Mouse (Mus musculus) small intestine, adult 2 months (tissue): ENCODE data around the gene Rbms3. TPM values are rescaled to one million over a fixed set of nuclear protein-coding genes. Genes with fewer than 3 reads are reported as not detected.

ENCODE experiments used
- H3K27ac ChIP-seq: fragments of 200-500 bp; 2 replicates; pipeline ENCODE4 v1.5.1; 2012; ENCODE audit warnings: low read depth, low read length, control low read depth, inconsistent platforms; ENCODE audit not compliant: insufficient read depth
- H3K27me3 ChIP-seq: fragments of 200-500 bp; 2 replicates; pipeline ENCODE4 v1.6.1; 2012; ENCODE audit warnings: mild to moderate bottlenecking, moderate library complexity, low read length, inconsistent platforms; ENCODE audit not compliant: control insufficient read depth, insufficient read depth
- H3K36me3 ChIP-seq: fragments of 200-500 bp; 2 replicates; pipeline ENCODE4 v1.6.1; 2012; ENCODE audit warnings: mild to moderate bottlenecking, low read length, control low read depth, inconsistent platforms; ENCODE audit not compliant: control insufficient read depth, insufficient read depth
- H3K4me1 ChIP-seq: fragments of 200-500 bp; 2 replicates; pipeline ENCODE4 v1.6.1; 2012; ENCODE audit warnings: low read length, inconsistent platforms, mixed read lengths; ENCODE audit not compliant: control insufficient read depth, insufficient read depth, insufficient read length
- H3K4me3 ChIP-seq: fragments of 200-500 bp; 2 replicates; pipeline ENCODE4 v1.5.1; 2012; ENCODE audit warnings: low read depth, mild to moderate bottlenecking, control low read depth, inconsistent platforms, low read length, moderate library complexity
- CTCF ChIP-seq: fragments of 200-500 bp; IDR thresholded peaks from 2 replicates; pipeline ENCODE4 v1.5.1; 2012; ENCODE audit warnings: low read depth, mild to moderate bottlenecking, control low read depth, inconsistent platforms, low read length, moderate library complexity, mixed read lengths; ENCODE audit not compliant: insufficient replicate concordance, insufficient read length; ENCODE audit errors: extremely low read depth
- POLR2A ChIP-seq: fragments of 200-500 bp; IDR thresholded peaks from 2 replicates; pipeline ENCODE4 v1.6.1; 2012; ENCODE audit warnings: low read depth, mild to moderate bottlenecking, control low read depth, inconsistent platforms, low read length, moderate library complexity
- WGBS: fragments of 180-500 bp; shearing (Covaris S2); methylation state at CpG from one replicate; pipeline ENCODE4 v1.1.7; 2018; 5-methylcytosine and 5-hydroxymethylcytosine counted together
- polyA plus RNA-seq: library from polyadenylated mRNA; depleted of rRNA; stranded (reverse); fragments of >200 nt; gene quantifications from 2 replicates; pipeline ENCODE4 v1.2.3, GENCODE M21; 2012

Gene Rbms3
- polyA plus RNA-seq, 1 experiment, result 3.3 TPM

DNA sequence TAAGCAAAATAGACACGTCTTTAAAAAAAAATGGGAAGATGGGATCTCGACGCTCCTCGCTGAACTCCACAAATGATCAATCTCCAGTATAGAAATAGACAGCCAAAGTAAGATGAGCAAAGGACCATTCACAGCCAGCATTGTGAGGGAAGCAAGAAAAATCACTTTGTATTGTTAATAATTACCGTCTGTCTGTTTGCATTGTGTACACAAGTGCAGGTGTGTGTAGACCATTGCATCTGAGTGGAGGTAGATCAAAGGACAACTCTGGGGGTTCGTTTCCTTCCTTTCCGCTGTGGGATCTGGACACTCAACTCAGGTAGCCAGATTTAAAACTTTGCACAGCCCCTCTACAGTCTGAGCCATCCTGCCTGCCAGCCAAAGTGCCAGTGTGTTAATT is 386.3 kb downstream of the Rbms3 start:
- Histone ChIP-seq H3K36me3 (no peaks in the 10 kb centered on the region), H3K27ac (no peak overlapping the region), H3K4me1 (0 out of 2 replicates have a peak, but pooled peaks cover 2% of the 10 kb centered on the region), H3K4me3 (no peak overlapping the region), H3K27me3 (no peaks in the 10 kb centered on the region)
- TF ChIP-seq CTCF (no peak), POLR2A (no peak)
- WGBS, result 37% methylated on average over 7 of the region's 7 CpGs

DNA sequence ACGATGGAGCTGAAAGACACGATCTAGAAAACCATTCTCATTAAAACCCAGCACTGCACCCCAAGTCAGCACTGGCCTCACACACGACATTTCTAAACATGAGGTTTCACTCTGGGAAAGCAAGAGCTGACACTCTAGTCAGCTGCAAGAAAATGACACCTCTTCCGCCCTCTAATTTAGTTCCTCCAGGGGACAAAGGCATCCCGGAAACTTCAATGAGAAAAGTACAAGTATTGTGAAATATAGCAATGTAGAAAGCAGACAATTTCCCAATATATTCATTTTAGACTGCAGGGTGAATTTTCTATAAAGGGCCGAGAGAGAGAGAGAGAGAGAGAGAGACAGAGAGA is 395.0 kb downstream of the Rbms3 start:
- Histone ChIP-seq H3K27ac (no peak overlapping the region), H3K27me3 (no peaks in the 10 kb centered on the region), H3K36me3 (no peaks in the 10 kb centered on the region), H3K4me1 (no peaks in the 10 kb centered on the region), H3K4me3 (no peak overlapping the region)
- 80% methylated on average over 6 of the region's 6 CpGs for WGBS
- no peak for TF ChIP-seq POLR2A
- TF ChIP-seq CTCF, result no peak

DNA sequence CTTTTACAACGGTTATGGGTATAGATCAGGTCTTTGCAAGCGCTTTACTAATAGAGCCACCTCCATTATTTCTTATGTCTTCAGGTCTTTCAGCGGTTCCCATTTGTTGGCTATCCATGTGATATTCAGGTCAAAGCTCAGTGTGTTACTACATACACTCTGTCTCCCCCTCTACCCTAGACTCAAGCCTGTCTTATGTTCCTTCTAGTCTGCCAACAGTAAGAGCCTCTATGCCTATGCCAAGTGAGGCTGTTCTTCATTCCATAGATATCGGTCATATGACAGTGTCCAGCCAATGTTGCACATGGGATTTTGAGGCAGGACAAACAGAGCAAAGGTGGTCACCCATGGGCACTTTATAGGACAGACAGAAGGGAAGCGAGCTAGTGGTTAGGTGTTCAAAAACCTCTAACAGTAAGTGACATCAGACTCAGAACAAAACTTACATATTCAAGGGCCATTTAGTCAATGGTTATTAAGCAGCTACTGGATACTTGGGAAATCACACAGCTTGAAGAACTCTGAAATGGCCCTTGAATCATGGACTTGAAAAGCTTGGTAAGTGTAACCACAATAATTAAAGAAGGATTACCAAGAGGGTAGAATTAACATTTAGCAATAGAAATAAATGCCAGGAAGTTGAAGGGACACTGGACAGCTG is 395.5 kb downstream of the Rbms3 start:
- Histone ChIP-seq H3K4me1 (no peaks in the 10 kb centered on the region), H3K4me3 (no peak overlapping the region), H3K27ac (no peak overlapping the region), H3K27me3 (no peaks in the 10 kb centered on the region), H3K36me3 (no peaks in the 10 kb centered on the region)
- 82% methylated on average over 5 of the region's 5 CpGs for WGBS
- TF ChIP-seq CTCF (no peak), POLR2A (no peak)

DNA sequence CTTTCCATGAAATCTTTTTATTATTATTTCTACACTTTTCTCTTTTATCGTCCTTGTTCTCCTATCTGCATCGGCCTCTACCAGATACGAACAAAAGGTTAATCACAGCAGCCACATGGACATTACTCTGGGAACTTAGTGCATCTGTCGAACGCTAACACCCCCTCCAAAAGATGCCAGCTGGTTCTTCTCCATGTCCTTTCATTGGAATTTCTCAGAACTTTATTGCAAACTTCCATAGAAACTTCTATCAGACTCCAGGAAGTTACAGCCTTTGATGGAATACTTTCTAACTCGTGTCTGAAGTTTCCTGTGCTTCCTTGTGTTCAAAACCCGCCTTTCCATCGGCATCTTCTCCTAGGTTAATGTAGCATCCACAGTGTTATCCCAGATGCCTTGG is 407.0 kb downstream of the Rbms3 start:
- H3K27me3 ChIP-seq, result no peaks in the 10 kb centered on the region
- 76% methylated on average over 8 of the region's 8 CpGs for WGBS

DNA sequence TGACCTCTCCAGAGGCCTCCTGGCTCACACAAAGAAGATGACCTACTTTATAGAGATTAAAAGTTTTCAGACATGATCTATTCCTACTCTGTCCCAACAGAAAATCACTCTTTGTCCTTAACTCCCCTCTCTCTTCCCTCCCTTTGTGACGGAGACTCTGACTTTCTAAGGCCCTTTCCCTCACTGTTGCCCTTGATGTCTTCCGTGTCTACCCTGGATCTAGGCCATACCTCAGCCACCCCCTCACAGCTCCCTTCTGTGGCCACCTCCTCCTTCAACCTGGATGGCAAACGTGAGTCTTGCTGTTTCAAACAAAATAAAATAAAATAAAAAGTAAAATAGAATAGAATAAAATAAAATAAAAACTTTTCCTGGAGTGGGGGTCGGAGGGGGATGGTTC is 408.2 kb downstream of the Rbms3 start:
- no peak overlapping the region for H3K27ac ChIP-seq
- no peaks in the 10 kb centered on the region for H3K36me3 ChIP-seq
- no peak overlapping the region for H3K4me3 ChIP-seq
- WGBS, result 72% methylated on average over 4 of the region's 4 CpGs
- no peak for TF ChIP-seq POLR2A
- TF ChIP-seq CTCF, result no peak
- H3K27me3 ChIP-seq, result no peaks in the 10 kb centered on the region
- H3K4me1 ChIP-seq, result 0 out of 2 replicates have a peak, but pooled peaks cover 2% of the 10 kb centered on the region

More for the DNA sequence above, 407.0 kb downstream of the Rbms3 start:
- no peak overlapping the region for H3K4me3 ChIP-seq
- 0 out of 2 replicates have a peak, but pooled peaks cover 2% of the 10 kb centered on the region for H3K4me1 ChIP-seq
- TF ChIP-seq POLR2A (no peak), CTCF (no peak)
- H3K36me3 ChIP-seq, result no peaks in the 10 kb centered on the region
- H3K27ac ChIP-seq, result no peak overlapping the region

DNA sequence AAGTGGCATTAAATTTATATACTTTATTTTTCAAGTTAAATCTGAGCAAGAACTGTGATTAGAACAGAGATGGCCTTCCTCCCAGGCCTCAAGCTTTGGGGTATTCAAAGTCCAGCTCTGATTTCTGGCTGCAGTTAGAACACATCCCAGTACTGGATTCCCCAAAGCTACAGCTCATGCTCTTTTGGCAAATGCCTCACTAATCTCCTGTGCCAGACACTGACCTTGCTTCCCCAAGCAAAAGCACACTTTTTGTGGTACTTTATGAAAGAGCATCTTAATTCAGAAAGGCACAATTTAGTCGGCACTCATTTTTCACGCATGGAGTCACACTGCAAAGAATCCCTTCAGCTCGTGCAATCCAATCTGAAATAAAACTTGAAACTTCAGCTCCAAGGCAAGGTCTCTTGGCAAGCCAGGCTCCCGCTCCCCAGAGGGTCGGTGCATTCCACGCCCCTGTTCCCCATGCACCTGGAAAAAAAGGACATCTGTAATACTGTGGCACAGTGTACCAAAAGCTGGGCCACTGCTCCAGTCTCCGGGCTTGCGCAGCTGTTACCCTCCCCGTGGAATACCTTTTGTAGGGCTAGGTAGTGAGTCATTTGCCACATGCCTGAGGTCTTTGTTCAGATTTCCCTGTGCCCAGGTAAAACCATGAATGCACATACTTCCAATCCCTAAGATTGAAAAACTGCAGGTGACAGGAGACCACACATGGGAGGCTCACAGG is 413.5 kb downstream of the Rbms3 start:
- WGBS, result 83% methylated on average over 9 of the region's 9 CpGs
- H3K36me3 ChIP-seq, result no peaks in the 10 kb centered on the region
- H3K27me3 ChIP-seq, result no peaks in the 10 kb centered on the region
- no peak overlapping the region for H3K4me3 ChIP-seq
- H3K4me1 ChIP-seq, result 0 out of 2 replicates have a peak, but pooled peaks cover 2% of the 10 kb centered on the region
- TF ChIP-seq POLR2A (no peak), CTCF (no peak)
- no peak overlapping the region for H3K27ac ChIP-seq

DNA sequence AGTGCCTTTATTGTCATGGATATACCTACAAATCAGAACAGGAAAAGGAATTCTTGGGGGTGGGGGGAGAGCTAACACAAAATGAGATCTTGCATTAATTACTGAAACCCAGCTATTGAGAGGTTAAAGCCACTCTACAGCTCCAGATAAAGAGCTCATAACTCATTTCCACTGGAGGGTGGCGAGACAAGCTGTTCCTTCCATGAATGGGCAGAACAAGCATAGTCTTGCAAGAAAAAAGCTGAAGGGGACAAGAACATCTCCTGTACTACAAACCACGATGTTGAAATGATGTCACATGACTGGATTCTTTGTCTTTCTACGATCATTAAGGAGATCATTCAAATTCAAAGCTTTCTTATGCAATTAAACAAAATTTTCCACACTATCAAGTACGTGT is 417.7 kb downstream of the Rbms3 start:
- Histone ChIP-seq H3K27ac (no peak overlapping the region), H3K4me3 (no peak overlapping the region), H3K27me3 (no peaks in the 10 kb centered on the region), H3K36me3 (no peaks in the 10 kb centered on the region), H3K4me1 (no peaks in the 10 kb centered on the region)
- WGBS, result 60% methylated on average over 4 of the region's 4 CpGs
- TF ChIP-seq POLR2A (no peak), CTCF (no peak)
